Mouse (Mus musculus): ENCODE results near the gene Ddx54.

- TF ChIP-seq CTCF (IDR thresholded peaks at IDR 0.05; ENCODE audit: low read depth) (no peak), EP300 (optimal IDR thresholded peaks at IDR 0.05) (no peak)
Observed at GRCm38 (mm10) chr5:120652915-120653701, 40.6 kb downstream of the Ddx54 start.
